Mouse (Mus musculus): ENCODE measurements around the gene Pik3c2a.
"Not testable (repeated sequence)": the region's sequence is repeated elsewhere in the genome, so short reads cannot be mapped to it uniquely, and the experiment has no call there.

Pik3c2a gene

DNA sequence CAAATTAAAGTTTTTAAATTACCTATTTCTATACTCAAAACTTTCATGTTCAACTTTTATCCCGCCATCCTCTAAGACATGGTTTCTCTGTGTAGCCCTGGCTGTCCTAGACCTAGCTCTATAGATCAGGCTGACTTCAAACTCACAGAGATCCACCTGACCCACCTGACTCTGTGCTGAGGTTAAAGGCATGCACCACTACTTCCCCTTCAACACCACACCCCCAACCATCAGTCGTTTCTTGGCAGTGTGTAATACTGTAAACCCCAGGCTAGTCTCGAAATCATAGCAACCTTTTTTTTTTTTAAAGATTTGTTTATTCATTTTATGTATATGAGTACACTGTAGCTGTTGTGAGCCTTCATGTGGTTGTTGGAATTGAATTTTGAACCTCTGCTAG, 50.9 kb downstream of the Pik3c2a start:
- DNase-seq (ENCODE audit: low read depth, low spot score), result no peak

DNA sequence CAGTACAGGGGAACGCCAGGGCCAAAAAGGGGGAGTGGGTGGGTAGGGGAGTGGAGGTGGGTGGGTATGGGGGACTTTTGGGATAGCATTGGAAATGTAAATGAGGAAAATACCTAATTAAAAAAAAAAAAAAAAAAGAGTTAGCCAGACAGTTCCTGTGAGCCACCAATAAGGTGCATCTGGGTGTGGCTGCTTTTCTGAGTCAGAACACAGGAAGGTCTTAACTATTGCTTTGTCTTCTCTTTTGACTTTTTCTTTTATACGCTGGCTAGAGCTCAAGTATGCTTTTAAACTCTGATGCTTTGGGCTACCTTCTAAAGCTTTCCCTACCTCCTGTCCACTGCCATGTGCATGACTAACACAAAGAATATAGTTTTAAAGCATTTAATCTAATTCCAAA, 55.9 kb downstream of the Pik3c2a start:
- DNase-seq (ENCODE audit: low read depth, low spot score), result not testable (repeated sequence)

DNA sequence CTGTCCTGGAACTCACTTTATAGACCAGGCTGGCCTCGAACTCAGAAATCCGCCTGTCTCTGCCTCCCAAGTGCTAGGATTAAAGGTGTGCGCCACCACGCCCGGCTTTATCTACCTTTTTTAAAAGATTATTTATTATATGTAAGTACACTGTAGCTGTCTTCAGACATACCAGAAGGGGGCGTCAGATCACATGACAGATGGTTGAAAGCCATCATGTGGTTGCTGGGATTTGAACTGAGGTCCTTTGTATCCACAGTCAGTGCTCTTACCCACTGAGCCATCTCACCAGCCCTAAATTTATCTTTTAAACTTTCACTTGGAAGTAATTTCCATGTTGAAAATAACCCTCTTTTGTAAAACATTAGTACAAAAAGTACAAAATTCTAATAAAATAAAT, 64.1 kb downstream of the Pik3c2a start:
- not testable (repeated sequence) for DNase-seq (ENCODE audit: low read depth, low spot score)

DNA sequence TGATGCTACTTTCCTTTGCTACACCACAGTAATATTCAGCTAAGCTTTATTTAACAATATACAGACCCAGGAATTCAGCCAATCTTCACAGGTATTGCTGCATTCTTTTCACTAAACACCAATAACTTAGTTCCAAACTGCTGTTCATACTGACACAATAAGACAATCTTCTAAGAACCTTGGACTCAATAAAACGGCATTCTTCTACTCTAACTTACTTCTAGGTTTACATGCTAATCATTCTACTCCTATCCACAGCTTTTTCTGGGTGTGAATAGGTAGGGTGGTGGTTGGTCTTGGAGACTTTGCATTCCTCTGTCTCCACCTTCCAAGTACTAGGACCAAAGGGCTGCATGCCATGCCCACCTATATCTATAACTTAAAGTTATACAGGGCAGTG, 69.0 kb downstream of the Pik3c2a start:
- no peak for DNase-seq (ENCODE audit: low read depth, low spot score)

DNA sequence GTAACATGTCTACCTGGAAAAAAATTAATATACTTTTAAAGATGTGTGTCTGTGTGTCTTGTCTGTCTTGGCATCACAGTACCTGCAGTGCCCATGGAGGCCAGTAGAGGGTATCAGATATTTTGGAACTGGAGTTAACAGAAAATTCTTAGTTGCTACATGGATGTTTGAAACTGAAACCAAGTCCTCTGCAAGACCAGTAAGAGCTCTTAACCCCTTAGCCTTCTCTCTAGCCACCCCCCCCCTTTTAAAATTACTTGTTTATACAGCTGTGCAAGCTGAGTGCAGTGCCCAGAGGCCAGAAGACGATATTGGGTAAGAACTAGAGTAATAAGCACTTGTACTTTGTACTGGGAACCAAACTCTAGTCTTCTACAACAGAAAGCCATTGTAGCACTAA, 107.0 kb downstream of the Pik3c2a start:
- no peak for DNase-seq (ENCODE audit: low read depth, low spot score)

GRCm38 (mm10) chr7:116335133-116335532, 108.1 kb downstream of the Pik3c2a start:
- DNase-seq (ENCODE audit: low read depth, low spot score), result no peak

- no peak for DNase-seq (ENCODE audit: low read depth, low spot score)
Observed at GRCm38 (mm10) chr7:116334669-116335038, 108.6 kb downstream of the Pik3c2a start.

- peak; percentile 92 for DNase-seq (ENCODE audit: low read depth, low spot score)
Observed at GRCm38 (mm10) chr7:116333713-116334668, 109.3 kb downstream of the Pik3c2a start, which contains the start of gene Rps13. Gene Rps13 (minus strand): TSS chr7:116334195.

- no peak for DNase-seq (ENCODE audit: low read depth, low spot score)
Observed at GRCm38 (mm10) chr7:116331246-116331645, 112.0 kb downstream of the Pik3c2a start.

- no peak for DNase-seq (ENCODE audit: low read depth, low spot score)
Observed at GRCm38 (mm10) chr7:116329858-116330257, 113.4 kb downstream of the Pik3c2a start.

- no peak for DNase-seq (ENCODE audit: low read depth, low spot score)
Observed at GRCm38 (mm10) chr7:116328777-116329176, 114.5 kb downstream of the Pik3c2a start.

GRCm38 (mm10) chr7:116327901-116328300, 115.3 kb downstream of the Pik3c2a start:
- no peak for DNase-seq (ENCODE audit: low read depth, low spot score)

- no peak for DNase-seq (ENCODE audit: low read depth, low spot score)
Observed at GRCm38 (mm10) chr7:116323331-116323964, 119.8 kb downstream of the Pik3c2a start.

DNA sequence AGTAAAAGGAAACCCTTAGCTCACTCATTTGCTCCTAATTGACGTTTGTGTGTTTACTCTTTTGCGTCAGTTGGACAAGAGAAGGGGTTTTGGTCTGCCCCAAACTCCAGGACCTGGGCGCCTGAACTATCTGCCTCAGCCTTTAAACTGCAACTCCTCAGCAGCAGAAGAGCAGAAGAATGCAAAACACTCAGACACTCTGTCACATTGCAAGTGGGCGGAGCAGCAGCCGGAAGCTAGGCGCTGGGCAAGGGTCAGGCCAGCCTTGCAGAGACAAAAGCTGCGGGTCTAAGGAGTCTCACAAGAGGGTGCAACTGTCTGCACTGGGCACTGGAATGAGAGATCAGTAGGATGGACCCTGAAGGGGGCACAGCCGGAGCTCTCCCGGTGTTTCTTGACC, 133.8 kb downstream of the Pik3c2a start:
- DNase-seq (ENCODE audit: low read depth, low spot score), result no peak

DNA sequence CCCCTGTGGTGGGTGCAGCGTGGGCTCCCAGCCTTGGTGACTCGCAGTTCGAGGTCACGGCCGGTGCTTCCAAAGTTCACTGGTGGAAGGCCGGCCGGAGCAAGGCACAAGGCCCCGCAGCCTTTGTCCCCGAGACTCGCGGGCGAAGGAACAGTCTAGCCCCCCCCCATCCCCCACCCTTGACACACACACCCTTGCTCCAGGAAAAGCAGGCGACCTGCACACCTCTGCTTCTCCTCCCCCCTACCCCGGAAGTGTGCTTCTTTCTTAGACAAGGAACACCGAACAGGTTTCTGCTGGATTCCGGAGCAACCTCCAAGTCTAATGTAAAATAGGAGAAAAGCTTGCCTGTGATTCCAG, 134.6 kb downstream of the Pik3c2a start:
- no peak for DNase-seq (ENCODE audit: low read depth, low spot score)

DNA sequence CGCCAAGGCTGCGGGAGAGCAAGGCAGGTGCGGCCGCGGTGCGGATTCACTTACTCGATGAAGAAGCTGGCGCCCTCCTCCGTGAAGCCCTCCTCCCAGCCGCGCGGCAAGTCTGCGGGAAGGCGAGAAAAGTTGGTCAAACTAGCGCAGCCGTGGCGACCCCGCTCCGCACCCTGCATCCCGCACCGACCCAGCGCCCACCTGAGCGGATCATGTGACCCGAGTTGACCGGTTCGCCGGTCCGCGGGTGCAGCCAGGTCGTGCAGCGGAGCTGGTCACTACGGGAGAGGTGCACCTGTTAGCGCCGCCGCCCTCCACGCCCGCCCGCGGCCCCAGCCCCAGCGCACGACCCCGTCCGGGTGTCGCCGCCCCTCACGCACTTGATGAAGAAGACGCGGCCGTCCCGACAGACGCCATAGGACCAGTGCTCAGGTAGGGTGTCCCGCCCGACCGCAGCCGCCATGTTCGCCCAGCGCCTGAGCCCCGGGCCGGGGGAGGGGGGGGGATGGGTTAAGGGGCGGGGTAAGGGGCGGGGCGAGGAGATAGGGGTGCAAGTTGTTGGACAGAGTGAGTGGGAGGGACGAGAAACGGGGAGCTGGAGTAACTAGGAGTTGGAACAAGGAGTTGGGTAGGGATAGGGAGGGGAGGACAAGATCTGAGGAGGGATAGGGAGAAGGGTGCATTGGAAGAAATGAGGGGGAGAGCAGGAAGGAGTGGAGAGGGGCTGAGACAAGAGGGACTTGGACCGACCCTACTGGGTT, 135.2 kb downstream of the Pik3c2a start, which contains the start of gene Plekha7:
Gene Plekha7 (minus strand): TSS at position 506 of the 761 bp plus-strand sequence.
- DNase-seq (ENCODE audit: low read depth, low spot score), result peak; percentile 40

GRCm38 (mm10) chr7:116307099-116307870, 136.0 kb downstream of the Pik3c2a start:
- DNase-seq (ENCODE audit: low read depth, low spot score), result no peak

- DNase-seq (ENCODE audit: low read depth, low spot score), result no peak
Observed at GRCm38 (mm10) chr7:116306601-116307000, 136.6 kb downstream of the Pik3c2a start.

DNA sequence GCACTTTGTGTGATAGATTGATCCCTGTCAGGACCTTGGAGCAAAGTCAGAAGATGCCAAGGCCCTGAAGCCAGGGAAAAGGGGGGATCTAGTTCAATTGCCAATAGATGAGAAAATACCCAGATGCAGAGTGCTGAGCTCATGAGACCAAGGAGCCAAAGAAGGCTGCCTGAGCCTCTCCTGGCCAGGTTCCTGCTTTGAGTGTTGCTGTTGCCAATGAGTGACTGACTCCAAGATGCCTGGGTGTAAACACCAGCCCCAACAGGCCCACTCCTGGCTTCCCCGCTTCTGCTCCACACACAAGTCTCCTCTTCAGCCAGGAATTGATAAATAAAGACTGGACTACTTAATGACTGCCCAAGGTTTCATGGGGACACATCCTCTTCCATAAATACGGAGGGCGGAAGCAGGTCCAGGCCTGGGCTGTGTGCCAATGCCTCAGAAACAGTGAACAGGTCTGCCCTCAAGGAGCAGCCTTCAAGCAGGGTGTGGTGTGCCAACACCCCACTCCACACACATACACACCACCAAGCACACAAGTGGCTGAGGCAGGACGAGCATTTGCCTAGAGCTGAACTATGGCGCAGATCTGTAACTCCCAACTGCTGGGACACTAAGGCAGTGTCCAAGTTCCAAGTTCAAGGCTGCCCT, 141.5 kb downstream of the Pik3c2a start:
- no peak for DNase-seq (ENCODE audit: low read depth, low spot score)

DNA sequence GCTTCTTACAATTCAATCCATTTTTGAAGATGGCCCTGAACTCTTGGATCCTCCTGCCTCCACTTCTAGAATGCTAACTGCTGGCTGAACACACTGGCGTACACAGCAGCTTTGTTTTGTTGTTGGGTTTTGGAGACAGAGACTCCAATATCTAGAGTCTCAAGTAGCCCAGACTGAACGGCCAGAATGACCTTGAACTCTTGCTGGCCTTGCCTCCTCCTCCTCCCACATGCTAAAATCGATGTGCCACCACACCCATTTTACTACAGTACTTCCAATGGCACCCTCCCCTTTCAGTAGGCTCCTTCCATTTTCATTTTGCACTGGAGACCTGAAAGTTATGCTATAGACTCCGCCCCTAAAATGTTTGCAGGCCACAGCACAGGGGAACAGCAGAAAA, 142.1 kb downstream of the Pik3c2a start:
- DNase-seq (ENCODE audit: low read depth, low spot score), result no peak

DNA sequence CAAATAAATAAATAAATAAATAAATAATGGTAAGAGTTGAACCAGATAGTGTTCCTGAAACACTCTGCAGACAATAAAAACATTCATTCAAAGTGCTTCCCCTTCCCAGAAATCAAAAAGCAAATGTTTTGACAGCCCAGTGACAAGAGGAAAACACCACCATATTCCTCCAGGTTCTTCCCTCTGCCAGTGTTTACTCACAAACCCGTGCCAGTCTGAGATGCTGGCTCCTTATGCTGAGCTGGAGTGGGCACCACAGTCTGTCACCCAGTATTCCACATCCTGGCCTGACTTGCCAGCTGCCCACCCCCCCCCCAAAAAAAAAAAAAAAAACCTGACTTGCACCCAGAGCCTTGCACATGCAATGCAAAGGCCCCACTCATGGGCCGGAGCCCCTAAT, 144.4 kb downstream of the Pik3c2a start:
- DNase-seq (ENCODE audit: low read depth, low spot score), result no peak

Measured in embryo, embryonic 11.5 days (tissue).